Mouse (Mus musculus): ENCODE measurements around the gene Dct.

Dct gene

GRCm38 (mm10) chr14:118051975-118052630 is at the start of gene Dct:
Dct (minus strand) TSS chr14:118052244.
- no peak for DNase-seq (ENCODE audit: low spot score in 2 of 2)

GRCm38 (mm10) chr14:118101227-118101990 is 49.4 kb upstream of the Dct start:
- DNase-seq (ENCODE audit: low spot score in 2 of 2): no peak

GRCm38 (mm10) chr14:118098265-118098664 is 46.2 kb upstream of the Dct start:
- DNase-seq (ENCODE audit: low spot score in 2 of 2): no peak

GRCm38 (mm10) chr14:118089806-118090392 is 37.9 kb upstream of the Dct start:
- DNase-seq (ENCODE audit: low spot score in 2 of 2): no peak

- peak; percentile 81 to 87 for DNase-seq (ENCODE audit: low spot score in 2 of 2)
These were observed 37.3 kb upstream of the Dct start for GRCm38 (mm10) chr14:118089215-118089805.

- DNase-seq (ENCODE audit: low spot score in 2 of 2): no peak
These were observed 36.6 kb upstream of the Dct start for GRCm38 (mm10) chr14:118088437-118089207.

GRCm38 (mm10) chr14:118086271-118087035 is 34.4 kb upstream of the Dct start:
- no peak for DNase-seq (ENCODE audit: low spot score in 2 of 2)

GRCm38 (mm10) chr14:118083851-118084250 is 31.8 kb upstream of the Dct start:
- no peak for DNase-seq (ENCODE audit: low spot score in 2 of 2)

GRCm38 (mm10) chr14:118080606-118081005 is 28.6 kb upstream of the Dct start:
- no peak for DNase-seq (ENCODE audit: low spot score in 2 of 2)

- no peak for DNase-seq (ENCODE audit: low spot score in 2 of 2)
These were observed 18.1 kb upstream of the Dct start for GRCm38 (mm10) chr14:118070100-118070499.

- no peak for DNase-seq (ENCODE audit: low spot score in 2 of 2)
These were observed 17.5 kb upstream of the Dct start for GRCm38 (mm10) chr14:118069439-118070079.

GRCm38 (mm10) chr14:118061766-118062432 is 9.9 kb upstream of the Dct start:
- no peak for DNase-seq (ENCODE audit: low spot score in 2 of 2)

GRCm38 (mm10) chr14:118058581-118058886 is 6.5 kb upstream of the Dct start:
- no peak for DNase-seq (ENCODE audit: low spot score in 2 of 2)

GRCm38 (mm10) chr14:118057696-118058580 is 5.9 kb upstream of the Dct start:
- no peak for DNase-seq (ENCODE audit: low spot score in 2 of 2)

- no peak for DNase-seq (ENCODE audit: low spot score in 2 of 2)
These were observed 726 bp upstream of the Dct start for GRCm38 (mm10) chr14:118052770-118053169.

- no peak for DNase-seq (ENCODE audit: low spot score in 2 of 2)
These were observed 648 bp downstream of the Dct start for GRCm38 (mm10) chr14:118051396-118051795.

- DNase-seq (ENCODE audit: low spot score in 2 of 2): no peak
These were observed 1.1 kb downstream of the Dct start for GRCm38 (mm10) chr14:118050990-118051389.

GRCm38 (mm10) chr14:118050431-118050830 is 1.6 kb downstream of the Dct start:
- no peak for DNase-seq (ENCODE audit: low spot score in 2 of 2)

GRCm38 (mm10) chr14:118049648-118050238 is 2.3 kb downstream of the Dct start:
- DNase-seq (ENCODE audit: low spot score in 2 of 2): no peak

Measured in frontal cortex, postnatal 10 days (tissue).